Mouse (Mus musculus): Measurements from ENCODE around the gene Arnt. TPM values are rescaled to one million over a fixed set of nuclear protein-coding genes. Genes with fewer than 3 reads are reported as not detected.

Arnt gene
- polyA plus RNA-seq (2014; fragmentation: Nextera tagmentation; extraction: Ambion mirVana) = 8.1 and 16.0 TPM in 2 replicates

GRCm38 (mm10) chr3:95434136-95434982 lies at the start of gene Arnt:
Arnt (plus strand) TSS chr3:95434388.
- Histone ChIP-seq H3K9me3 (ENCODE audit: control insufficient read depth, low read length) (no peaks in the 10 kb centered on the region), H3K4me3 (replicated peaks; ENCODE audit: low read depth, low read length) (peak within 1 kb of the TSS; percentile 93), H3K36me3 (ENCODE audit: control insufficient read depth, insufficient read depth, low read length) (peaks cover 12% of the 10 kb centered on the region), H3K27me3 (ENCODE audit: control insufficient read depth, insufficient read depth, low read length) (no peaks in the 10 kb centered on the region), H3K4me2 (ENCODE audit: low read length) (peak within 1 kb of the TSS; percentile 81), H3K4me1 (ENCODE audit: control insufficient read depth, insufficient read depth, low read length) (peaks cover 16% of the 10 kb centered on the region), H3K9ac (replicated peaks; ENCODE audit: low read length) (peak within 1 kb of the TSS; percentile 77), H3K27ac (replicated peaks; ENCODE audit: low read depth, low read length) (peak within 1 kb of the TSS; percentile 86)
- peak; percentile 99 for ATAC-seq (ENCODE audit: low FRiP score, low TSS enrichment)
- WGBS = under 1% methylated on average over 47 of the region's 47 CpGs
- peak; percentile 95 for DNase-seq

DNA sequence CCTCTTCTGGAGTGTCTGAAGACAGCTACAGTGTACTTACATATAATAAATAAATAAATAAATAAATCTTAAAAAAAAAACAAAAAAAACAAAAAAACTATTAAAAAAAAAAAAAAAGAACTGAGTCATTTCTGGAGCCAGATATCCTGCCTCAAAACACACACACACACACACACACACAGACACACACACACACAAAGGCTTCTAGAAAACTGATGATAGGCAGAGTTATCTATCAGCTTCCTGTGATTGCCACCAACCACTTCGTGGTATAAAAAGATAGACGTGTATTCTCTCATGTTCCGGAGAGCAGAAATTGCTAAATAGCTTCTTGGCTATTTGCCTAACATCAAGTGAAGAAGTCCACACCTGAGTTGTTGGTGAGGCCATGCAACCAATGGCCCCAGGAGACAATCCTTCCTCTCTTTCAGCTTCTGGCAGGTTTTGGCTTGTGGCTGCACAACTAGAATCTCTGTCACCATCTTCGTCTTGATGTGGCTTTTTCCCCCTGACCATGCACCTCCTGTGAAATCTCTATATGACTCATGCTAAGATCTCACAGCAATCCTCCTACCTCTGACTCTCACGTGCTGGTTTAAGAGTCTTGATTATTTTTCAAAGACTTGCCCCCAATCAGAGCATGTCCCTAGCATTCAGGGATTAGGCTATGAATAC lies 48.6 kb upstream of the Arnt start:
- Histone ChIP-seq H3K9ac (replicated peaks; ENCODE audit: low read length) (no peak overlapping the region), H3K4me3 (replicated peaks; ENCODE audit: low read depth, low read length) (no peak overlapping the region), H3K27ac (replicated peaks; ENCODE audit: low read depth, low read length) (no peak overlapping the region), H3K4me1 (ENCODE audit: control insufficient read depth, insufficient read depth, low read length) (no peaks in the 10 kb centered on the region), H3K4me2 (ENCODE audit: low read length) (no peak overlapping the region), H3K27me3 (ENCODE audit: control insufficient read depth, insufficient read depth, low read length) (no peaks in the 10 kb centered on the region), H3K36me3 (ENCODE audit: control insufficient read depth, insufficient read depth, low read length) (no peaks in the 10 kb centered on the region), H3K9me3 (ENCODE audit: control insufficient read depth, low read length) (no peaks in the 10 kb centered on the region)
- DNase-seq = no peak
- WGBS = 89% methylated on average over 5 of the region's 5 CpGs
- ATAC-seq (ENCODE audit: low FRiP score, low TSS enrichment) = no peak

GRCm38 (mm10) chr3:95394385-95394784 lies 39.8 kb upstream of the Arnt start:
- DNase-seq (peak; percentile 1), ATAC-seq (ENCODE audit: low FRiP score, low TSS enrichment) (no peak)
- H3K9me3 ChIP-seq (ENCODE audit: control insufficient read depth, low read length) = 0 out of 2 replicates have a peak, but pooled peaks cover 4% of the 10 kb centered on the region
- WGBS = 86% methylated on average over 4 of the region's 4 CpGs
- no peak overlapping the region for H3K4me2 ChIP-seq (ENCODE audit: low read length)
- H3K4me1 ChIP-seq (ENCODE audit: control insufficient read depth, insufficient read depth, low read length) = no peaks in the 10 kb centered on the region
- no peak overlapping the region for H3K9ac ChIP-seq (replicated peaks; ENCODE audit: low read length)
- H3K36me3 ChIP-seq (ENCODE audit: control insufficient read depth, insufficient read depth, low read length) = no peaks in the 10 kb centered on the region
- H3K4me3 ChIP-seq (replicated peaks; ENCODE audit: low read depth, low read length) = no peak overlapping the region
- no peak overlapping the region for H3K27ac ChIP-seq (replicated peaks; ENCODE audit: low read depth, low read length)
- H3K27me3 ChIP-seq (ENCODE audit: control insufficient read depth, insufficient read depth, low read length) = no peaks in the 10 kb centered on the region

GRCm38 (mm10) chr3:95402741-95403140 lies 31.4 kb upstream of the Arnt start, which contains the start of gene 4930558C23Rik:
4930558C23Rik (minus strand) TSS chr3:95402841.
- DNase-seq (no peak), ATAC-seq (ENCODE audit: low FRiP score, low TSS enrichment) (no peak)
- H3K36me3 ChIP-seq (ENCODE audit: control insufficient read depth, insufficient read depth, low read length) = no peaks in the 10 kb centered on the region
- H3K4me2 ChIP-seq (ENCODE audit: low read length) = no peak within 1 kb of the TSS
- H3K27me3 ChIP-seq (ENCODE audit: control insufficient read depth, insufficient read depth, low read length) = no peaks in the 10 kb centered on the region
- H3K4me1 ChIP-seq (ENCODE audit: control insufficient read depth, insufficient read depth, low read length) = no peaks in the 10 kb centered on the region
- H3K4me3 ChIP-seq (replicated peaks; ENCODE audit: low read depth, low read length) = no peak within 1 kb of the TSS
- no peak within 1 kb of the TSS for H3K9ac ChIP-seq (replicated peaks; ENCODE audit: low read length)
- WGBS = 94% methylated on average over 3 of the region's 3 CpGs
- no peak within 1 kb of the TSS for H3K27ac ChIP-seq (replicated peaks; ENCODE audit: low read depth, low read length)
- H3K9me3 ChIP-seq (ENCODE audit: control insufficient read depth, low read length) = no peaks in the 10 kb centered on the region

DNA sequence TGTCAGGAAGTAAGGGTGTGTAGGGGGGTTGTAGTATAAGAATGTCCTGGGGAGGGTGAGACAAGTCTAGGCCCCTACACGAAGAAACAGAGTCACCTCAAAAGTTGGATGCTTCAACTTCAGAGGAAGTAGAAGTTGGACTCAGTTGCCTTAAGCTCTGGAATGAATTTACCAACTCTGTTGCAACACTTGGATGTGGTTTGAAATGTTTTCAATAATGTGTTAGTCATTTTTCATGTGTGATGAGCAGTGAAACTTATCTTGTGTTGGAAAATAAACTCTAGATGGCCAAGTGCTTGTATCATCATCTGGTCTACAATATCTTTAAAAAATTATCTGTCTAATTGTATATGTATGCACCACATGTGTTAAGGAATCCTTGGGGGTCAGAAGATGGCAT lies 26.5 kb upstream of the Arnt start:
- Histone ChIP-seq H3K9ac (replicated peaks; ENCODE audit: low read length) (no peak overlapping the region), H3K27ac (replicated peaks; ENCODE audit: low read depth, low read length) (no peak overlapping the region), H3K4me1 (ENCODE audit: control insufficient read depth, insufficient read depth, low read length) (no peaks in the 10 kb centered on the region), H3K4me2 (ENCODE audit: low read length) (no peak overlapping the region), H3K27me3 (ENCODE audit: control insufficient read depth, insufficient read depth, low read length) (no peaks in the 10 kb centered on the region), H3K9me3 (ENCODE audit: control insufficient read depth, low read length) (no peaks in the 10 kb centered on the region), H3K36me3 (ENCODE audit: control insufficient read depth, insufficient read depth, low read length) (no peaks in the 10 kb centered on the region), H3K4me3 (replicated peaks; ENCODE audit: low read depth, low read length) (no peak overlapping the region)
- ATAC-seq (ENCODE audit: low FRiP score, low TSS enrichment) = no peak
- WGBS = 88% methylated on average over 1 of the region's 1 CpGs
- no peak for DNase-seq

DNA sequence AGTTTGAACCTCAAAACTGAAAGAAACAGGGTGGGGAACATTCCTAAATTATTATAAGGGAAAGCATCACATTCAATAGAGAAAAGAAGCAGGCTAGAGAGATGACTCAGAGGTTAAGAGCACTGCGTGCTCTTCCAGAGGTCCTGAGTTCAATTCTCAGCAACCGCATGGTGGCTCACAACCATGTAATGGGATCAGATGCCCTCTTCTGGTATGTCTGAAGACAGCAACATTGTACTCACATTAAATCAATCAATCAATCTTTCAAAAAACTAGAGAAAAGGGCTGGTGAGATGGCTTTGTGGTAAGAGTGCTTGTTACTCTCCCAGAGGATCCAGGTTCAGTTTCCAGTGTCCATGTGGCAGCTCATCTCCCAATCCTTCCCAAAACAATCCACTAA lies 25.3 kb upstream of the Arnt start:
- H3K4me2 ChIP-seq (ENCODE audit: low read length) = no peak overlapping the region
- ATAC-seq (ENCODE audit: low FRiP score, low TSS enrichment) (no peak), DNase-seq (no peak)
- H3K9me3 ChIP-seq (ENCODE audit: control insufficient read depth, low read length) = no peaks in the 10 kb centered on the region
- no peak overlapping the region for H3K4me3 ChIP-seq (replicated peaks; ENCODE audit: low read depth, low read length)
- no peaks in the 10 kb centered on the region for H3K4me1 ChIP-seq (ENCODE audit: control insufficient read depth, insufficient read depth, low read length)
- no peak overlapping the region for H3K9ac ChIP-seq (replicated peaks; ENCODE audit: low read length)
- no peak overlapping the region for H3K27ac ChIP-seq (replicated peaks; ENCODE audit: low read depth, low read length)
- no peaks in the 10 kb centered on the region for H3K27me3 ChIP-seq (ENCODE audit: control insufficient read depth, insufficient read depth, low read length)
- 94% methylated on average over 2 of the region's 2 CpGs for WGBS
- no peaks in the 10 kb centered on the region for H3K36me3 ChIP-seq (ENCODE audit: control insufficient read depth, insufficient read depth, low read length)

GRCm38 (mm10) chr3:95412268-95412667 lies 21.9 kb upstream of the Arnt start:
- no peak overlapping the region for H3K4me2 ChIP-seq (ENCODE audit: low read length)
- no peak overlapping the region for H3K27ac ChIP-seq (replicated peaks; ENCODE audit: low read depth, low read length)
- no peaks in the 10 kb centered on the region for H3K27me3 ChIP-seq (ENCODE audit: control insufficient read depth, insufficient read depth, low read length)
- no peaks in the 10 kb centered on the region for H3K36me3 ChIP-seq (ENCODE audit: control insufficient read depth, insufficient read depth, low read length)
- DNase-seq (no peak), ATAC-seq (ENCODE audit: low FRiP score, low TSS enrichment) (no peak)
- no peak overlapping the region for H3K4me3 ChIP-seq (replicated peaks; ENCODE audit: low read depth, low read length)
- no peaks in the 10 kb centered on the region for H3K9me3 ChIP-seq (ENCODE audit: control insufficient read depth, low read length)
- no peak overlapping the region for H3K9ac ChIP-seq (replicated peaks; ENCODE audit: low read length)
- no peaks in the 10 kb centered on the region for H3K4me1 ChIP-seq (ENCODE audit: control insufficient read depth, insufficient read depth, low read length)
- WGBS = 85% methylated on average over 1 of the region's 1 CpGs

DNA sequence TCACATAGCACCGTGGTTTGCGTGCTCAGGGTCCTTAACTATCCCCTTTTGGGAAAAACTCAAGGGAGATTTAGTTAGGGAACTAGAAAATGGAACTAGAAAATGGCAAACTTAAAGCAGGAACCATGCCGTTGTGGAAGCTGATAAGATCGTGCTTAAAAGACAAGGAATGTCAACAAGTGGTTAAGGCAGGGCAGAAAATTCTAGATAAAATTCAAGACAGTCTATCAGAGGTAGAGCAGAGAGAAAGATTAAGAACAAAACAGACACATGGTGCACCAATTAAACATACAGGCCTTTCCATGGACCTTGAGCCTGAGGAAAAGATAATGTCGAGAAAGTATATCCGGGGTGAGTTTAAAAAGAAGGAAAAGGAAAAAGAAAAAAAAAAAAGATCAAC lies 16.3 kb upstream of the Arnt start:
- Histone ChIP-seq H3K9me3 (ENCODE audit: control insufficient read depth, low read length) (peaks cover 7% of the 10 kb centered on the region), H3K4me1 (ENCODE audit: control insufficient read depth, insufficient read depth, low read length) (no peaks in the 10 kb centered on the region), H3K27me3 (ENCODE audit: control insufficient read depth, insufficient read depth, low read length) (no peaks in the 10 kb centered on the region), H3K4me3 (replicated peaks; ENCODE audit: low read depth, low read length) (no peak overlapping the region), H3K9ac (replicated peaks; ENCODE audit: low read length) (no peak overlapping the region), H3K36me3 (ENCODE audit: control insufficient read depth, insufficient read depth, low read length) (no peaks in the 10 kb centered on the region), H3K4me2 (ENCODE audit: low read length) (no peak overlapping the region), H3K27ac (replicated peaks; ENCODE audit: low read depth, low read length) (no peak overlapping the region)
- no peak for DNase-seq
- WGBS = 92% methylated on average over 6 of the region's 6 CpGs
- ATAC-seq (ENCODE audit: low FRiP score, low TSS enrichment) = no peak

Data from midbrain, embryonic 14.5 days (tissue).